Mouse (Mus musculus): ENCODE measurements around the gene Lmo3.

GRCm38 (mm10) chr6:138320190-138320737 is 261.5 kb downstream of the Lmo3 start:
- TF ChIP-seq CTCF (IDR thresholded peaks at IDR 0.05; ENCODE audit: low read depth, low read length) (no peak), POLR2A (IDR thresholded peaks at IDR 0.05; ENCODE audit: borderline replicate concordance, low read depth, low read length) (no peak)

Data from bone marrow macrophage, adult 2 months (primary cell).